Mouse (Mus musculus) lung, postnatal 4 days (tissue): ENCODE data around the gene Arid3c.
A peak's percentile ranks its signal among the peaks of the same experiment; 100 is the strongest.
"Not testable (repeated sequence)": the region's sequence is repeated elsewhere in the genome, so short reads cannot be mapped to it uniquely, and the experiment has no call there.

Experiments used
- DNase-seq, 2 experiments: peaks; one replicate each; pipeline ENCODE4 v3.0.0; 2021

The Arid3c gene

GRCm38 (mm10) chr4:41702226-41702625 lies 28.7 kb downstream of the Arid3c start:
- not testable (repeated sequence) for DNase-seq

- not testable (repeated sequence) for DNase-seq
Observed at GRCm38 (mm10) chr4:41700224-41700623, 30.7 kb downstream of the Arid3c start.

DNA sequence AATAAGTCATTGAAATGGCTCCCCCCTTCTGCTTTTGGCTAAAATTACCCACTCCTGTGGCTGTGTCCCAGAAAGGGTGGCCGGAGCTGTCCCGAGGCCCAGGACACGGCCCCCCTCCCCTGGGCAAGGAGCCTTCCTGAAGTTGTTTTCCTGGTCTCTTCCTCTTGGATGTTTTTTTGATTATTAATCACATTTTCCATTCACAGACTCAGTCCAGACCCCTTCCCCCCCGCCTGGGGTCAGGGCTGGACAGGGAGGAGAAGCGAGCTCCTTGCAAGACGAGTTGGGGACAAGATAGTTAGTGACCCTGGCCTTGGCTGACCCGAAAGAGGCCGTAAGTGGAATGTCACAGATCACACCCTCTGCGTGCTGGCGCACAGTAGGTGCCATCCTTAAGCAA lies 31.2 kb downstream of the Arid3c start, which contains the start of gene Il11ra1:
Il11ra1 (plus strand) TSS at position 207 of the 400 bp plus-strand sequence.
- DNase-seq = not testable (repeated sequence)

DNA sequence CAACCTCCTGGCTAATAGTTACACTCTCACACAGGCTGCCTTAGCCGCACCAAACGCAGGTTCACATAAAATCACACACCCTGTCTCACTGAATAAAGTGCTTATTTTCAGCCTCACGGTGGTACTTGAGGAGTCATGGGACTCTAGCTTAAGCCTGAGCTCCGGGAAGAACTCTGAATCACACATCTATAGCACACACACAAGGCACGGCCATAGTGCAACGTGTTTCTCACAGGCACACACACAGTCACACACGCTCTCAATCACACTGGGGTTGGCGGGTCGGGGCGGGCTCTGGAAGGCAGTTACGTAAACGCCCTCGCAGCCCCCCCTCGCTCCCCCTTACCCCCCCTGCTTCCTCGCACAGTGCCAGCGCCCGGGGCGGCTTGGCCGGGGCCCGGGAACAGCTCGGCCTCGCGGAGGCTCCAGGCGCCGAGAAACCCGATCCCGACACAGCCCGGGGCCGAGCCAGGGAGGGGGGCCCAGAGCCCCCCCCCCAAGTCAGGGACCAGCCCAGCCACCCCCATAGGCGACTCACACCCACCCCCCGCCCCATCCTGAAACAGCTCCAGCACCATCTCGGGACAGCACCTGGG lies 32.4 kb downstream of the Arid3c start:
- DNase-seq = peak in 1 of 2 experiments; percentile 62

DNA sequence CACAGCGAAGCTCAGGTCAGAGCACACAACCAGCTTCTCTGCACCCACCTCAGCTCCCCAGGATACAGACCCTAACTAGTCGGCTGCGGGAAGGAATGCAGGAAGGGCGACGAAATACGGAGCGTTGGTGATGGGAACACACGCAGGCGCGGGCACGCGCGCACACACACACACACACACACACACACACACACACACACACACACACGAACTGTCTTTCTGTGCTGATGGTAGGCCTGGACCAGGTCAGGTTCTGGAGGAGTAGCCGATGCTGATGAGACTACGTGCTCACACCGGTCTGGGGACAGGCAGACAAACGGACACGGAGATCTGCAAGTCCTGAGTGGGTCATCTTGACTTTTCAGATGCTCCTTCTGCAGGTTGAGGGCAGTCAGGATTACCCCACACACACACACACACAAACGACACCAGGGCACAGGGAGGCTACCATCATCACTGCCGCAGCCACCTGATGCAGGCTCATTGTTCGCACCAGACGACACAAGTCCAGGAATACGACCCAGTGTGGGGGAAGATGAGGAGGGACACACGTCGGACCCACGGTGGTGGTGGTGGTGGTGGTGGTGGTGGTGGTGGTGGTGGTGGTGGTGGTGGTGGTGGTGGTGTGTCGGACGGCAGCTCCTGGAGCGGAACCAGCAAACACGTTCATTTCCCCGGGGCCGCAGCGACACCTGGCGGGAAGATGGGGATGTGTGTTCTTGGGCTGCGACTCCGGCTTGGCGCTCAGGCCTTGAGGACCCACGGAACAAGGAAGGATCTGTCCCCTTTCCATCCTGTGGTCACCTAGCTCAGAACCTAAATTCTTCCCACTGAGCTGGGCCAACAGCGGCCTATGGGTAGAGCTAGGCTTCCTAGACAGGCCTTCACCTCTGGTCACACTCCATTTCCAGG lies 33.8 kb downstream of the Arid3c start, which contains the start of gene Cntfr:
Cntfr (minus strand) TSS at position 160 of the 912 bp plus-strand sequence.
- peak; percentile 84 to 89 for DNase-seq

- DNase-seq = not testable (repeated sequence)
Observed at GRCm38 (mm10) chr4:41696452-41696851, 34.5 kb downstream of the Arid3c start.

DNA sequence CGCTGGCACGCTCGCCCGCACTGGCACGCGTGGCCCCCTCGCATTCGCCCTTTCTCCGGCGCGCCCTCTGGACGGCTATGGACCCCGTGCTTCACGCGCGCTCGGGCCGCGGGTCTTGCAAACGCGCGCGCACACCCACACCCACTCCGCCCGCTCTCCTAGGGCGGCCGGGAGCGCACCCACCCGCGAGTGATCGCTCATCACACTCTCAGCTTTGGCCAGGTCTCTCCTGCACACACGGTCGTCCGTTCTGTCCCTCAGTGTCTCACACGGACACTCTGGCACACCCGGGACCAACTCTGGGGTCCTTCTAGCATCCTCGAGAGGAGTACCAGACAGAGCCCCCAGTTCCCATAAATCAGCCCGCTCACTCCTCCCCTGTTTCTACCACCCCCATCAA lies 35.1 kb downstream of the Arid3c start:
- DNase-seq = not testable (repeated sequence)

DNA sequence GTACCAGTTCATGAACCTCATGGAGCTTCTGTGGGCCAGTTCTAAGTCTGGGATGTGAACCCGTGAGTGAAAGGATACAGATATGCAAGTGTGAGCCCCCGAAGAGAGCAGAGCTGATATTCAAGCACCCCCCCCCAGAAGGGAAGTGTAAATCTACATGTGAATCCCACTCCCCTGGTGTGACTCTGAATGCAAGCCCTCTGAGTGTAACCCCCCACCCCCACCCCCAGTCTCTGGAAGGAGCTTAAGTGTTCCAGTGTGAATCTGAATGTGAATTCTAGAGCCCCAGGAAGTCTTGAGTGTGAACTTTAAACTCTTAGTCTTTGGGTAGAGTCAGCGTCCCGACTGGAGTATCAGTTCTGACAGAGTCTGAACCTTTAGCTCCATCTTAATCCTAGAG lies 37.4 kb downstream of the Arid3c start:
- DNase-seq = not testable (repeated sequence)

DNA sequence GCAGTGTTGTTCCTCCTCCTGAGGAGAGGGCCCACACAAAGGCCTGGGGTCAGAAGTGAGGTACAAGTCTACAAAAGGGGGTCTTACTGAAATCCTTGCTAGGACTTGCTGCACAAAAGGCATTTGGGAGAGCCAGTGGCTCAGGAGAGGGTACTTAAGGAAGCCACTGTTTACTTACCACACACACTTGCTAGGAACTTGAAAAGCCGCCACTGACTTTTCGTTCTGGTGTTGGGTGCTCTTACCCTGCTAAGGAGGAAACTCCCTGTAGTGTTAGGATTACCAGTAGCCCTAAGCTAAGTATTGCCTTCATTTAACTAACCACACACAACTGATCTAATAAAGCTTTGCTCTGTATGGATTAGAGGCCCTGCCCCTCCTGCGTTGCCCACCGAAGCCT lies 40.9 kb downstream of the Arid3c start:
- DNase-seq = not testable (repeated sequence)

DNA sequence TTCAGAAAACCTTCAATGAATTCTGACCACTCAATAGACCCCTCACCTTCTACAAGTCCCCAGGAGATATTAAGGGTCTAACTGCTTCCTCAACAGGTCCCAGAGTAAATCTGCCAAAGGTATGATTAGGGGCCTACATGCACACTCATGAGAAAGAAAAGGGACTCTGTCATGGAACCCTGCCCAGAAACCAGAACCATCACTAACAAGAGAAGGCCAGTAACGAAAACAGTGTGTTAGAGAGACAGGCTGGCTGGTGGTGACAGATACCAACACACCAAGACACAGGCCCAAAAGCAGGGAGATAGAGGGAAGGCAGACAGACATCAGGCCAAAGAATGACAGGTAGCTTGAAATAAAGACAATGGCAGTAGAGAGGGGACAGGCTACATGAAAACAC lies 42.4 kb downstream of the Arid3c start:
- not testable (repeated sequence) for DNase-seq

GRCm38 (mm10) chr4:41685882-41686492 lies 45.0 kb downstream of the Arid3c start:
- DNase-seq = not testable (repeated sequence)

- DNase-seq = not testable (repeated sequence)
Observed at GRCm38 (mm10) chr4:41684931-41685453, 46.0 kb downstream of the Arid3c start.

DNA sequence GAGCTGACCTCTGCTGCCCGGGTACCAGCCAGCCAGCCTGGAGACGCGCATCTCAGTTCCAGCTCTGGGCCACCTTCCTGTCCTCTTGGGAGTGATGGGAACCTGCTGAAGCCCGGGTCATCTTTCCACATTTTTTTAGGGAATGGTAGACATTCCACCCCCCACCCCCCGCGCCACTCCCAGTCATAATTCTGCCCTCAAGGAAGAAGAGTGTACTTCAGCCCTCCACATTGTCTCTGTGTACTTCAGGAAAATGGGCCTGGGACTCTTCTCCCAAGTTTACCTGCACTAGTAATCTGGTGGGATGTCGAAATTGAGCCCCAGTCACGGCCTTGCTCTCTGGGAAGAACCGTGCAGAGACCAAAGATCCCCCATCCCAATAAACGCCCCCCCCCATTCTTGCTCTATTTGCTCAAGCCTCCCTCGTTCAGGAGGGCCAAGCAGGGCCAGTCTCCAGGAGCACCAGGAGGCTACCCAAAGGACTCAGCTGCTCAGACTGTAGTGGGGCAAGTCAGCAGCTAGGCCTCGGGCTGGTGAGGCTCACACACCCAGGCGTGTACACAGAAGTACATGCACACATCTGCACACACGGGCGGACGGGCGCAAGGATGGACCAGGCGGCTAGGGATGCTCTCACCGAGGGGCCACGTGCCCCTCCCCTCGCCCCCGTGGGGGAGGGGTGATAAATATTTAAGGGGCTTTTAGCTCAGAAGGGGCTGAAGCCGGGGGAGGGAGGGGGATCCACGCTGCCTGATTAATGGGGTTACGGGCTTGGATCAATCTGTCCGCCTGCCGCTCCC lies 46.6 kb downstream of the Arid3c start:
- not testable (repeated sequence) for DNase-seq

DNA sequence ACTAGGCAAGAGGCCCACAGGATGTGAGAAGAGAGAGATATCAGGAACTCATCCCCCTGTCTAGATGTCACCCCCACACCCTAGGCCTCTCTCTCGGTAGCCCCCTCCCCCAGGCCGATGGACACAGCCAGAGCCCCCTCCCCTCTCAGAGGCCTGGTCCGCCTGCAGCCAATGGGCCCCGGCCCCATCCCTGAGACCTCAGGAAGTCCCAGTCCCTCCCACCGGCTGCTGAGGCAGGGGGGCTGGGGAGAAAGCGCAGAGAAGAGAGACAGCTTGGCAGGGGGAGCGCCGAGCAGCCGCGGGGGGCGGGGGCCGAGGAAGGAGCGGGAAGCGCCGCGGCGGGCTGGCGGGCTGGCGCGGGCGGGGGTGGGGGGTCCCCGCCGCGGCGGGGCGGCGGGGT lies 47.6 kb downstream of the Arid3c start:
- not testable (repeated sequence) for DNase-seq

- no peak for DNase-seq
Observed at GRCm38 (mm10) chr4:41682789-41683188, 48.2 kb downstream of the Arid3c start.

- DNase-seq = no peak
Observed at GRCm38 (mm10) chr4:41681947-41682346, 49.0 kb downstream of the Arid3c start.

- DNase-seq = no peak
Observed at GRCm38 (mm10) chr4:41681176-41681575, 49.8 kb downstream of the Arid3c start.

DNA sequence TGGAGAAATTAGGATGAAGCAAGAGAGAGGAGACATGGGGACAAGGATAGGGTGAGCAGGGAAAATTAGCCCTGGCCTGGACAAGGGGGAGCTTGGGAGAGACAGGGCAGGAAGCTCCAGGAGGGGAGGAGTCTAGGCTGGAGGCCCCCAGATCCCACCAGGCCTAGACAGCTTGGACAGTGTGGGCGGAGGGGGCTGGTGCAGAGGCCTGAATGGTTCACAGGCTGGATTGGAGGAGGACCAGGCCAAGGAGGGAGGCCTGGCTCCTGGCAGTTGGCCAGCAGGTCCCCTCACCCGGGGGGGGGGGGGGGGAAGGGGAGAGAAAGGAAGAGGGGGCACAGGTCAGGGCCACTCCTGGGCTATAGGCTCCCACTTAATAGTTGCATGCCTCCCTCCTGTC lies 51.7 kb downstream of the Arid3c start:
- no peak for DNase-seq

GRCm38 (mm10) chr4:41678863-41679262 lies 52.1 kb downstream of the Arid3c start:
- DNase-seq = no peak

- DNase-seq = peak; percentile 64 to 88
Observed at GRCm38 (mm10) chr4:41677006-41677629, 53.8 kb downstream of the Arid3c start.

GRCm38 (mm10) chr4:41676248-41677005 lies 54.5 kb downstream of the Arid3c start:
- DNase-seq = peak in 1 of 2 experiments; percentile 41
